Mouse (Mus musculus) kidney, postnatal 0 days (tissue): ENCODE measurements around the gene Nrbp1. TPM values are rescaled to one million over a fixed set of nuclear protein-coding genes. Genes with fewer than 3 reads are reported as not detected.

Source experiments
- ATAC-seq: fragments of 200-750 bp; cut with Nextera tagmentation; replicated peaks from 2 replicates; pipeline ENCODE4 v1.8.0; 2017; ENCODE audit warnings: low read depth, moderate number of reproducible peaks, moderate TSS enrichment, moderate library complexity; ENCODE audit not compliant: low FRiP score
- DNase-seq: peaks from one replicate; pipeline ENCODE4 v3.0.0-alpha.2; 2016; ENCODE audit warnings: low spot score
- H3K27ac ChIP-seq: fragments of 300-500 bp; sonication (generic); 2 replicates; pipeline ENCODE4 v1.5.1; 2014; ENCODE audit warnings: mild to moderate bottlenecking
- H3K27me3 ChIP-seq: fragments of 300-500 bp; sonication (generic); 2 replicates; pipeline ENCODE4 v1.6.1; 2014; ENCODE audit warnings: low read length, mixed read lengths; ENCODE audit not compliant: insufficient read depth
- H3K36me3 ChIP-seq: fragments of 300-500 bp; sonication (generic); 2 replicates; pipeline ENCODE4 v1.6.1; 2014; ENCODE audit warnings: low read length, mixed read lengths; ENCODE audit not compliant: insufficient read depth
- H3K4me1 ChIP-seq: fragments of 300-500 bp; sonication (generic); replicated peaks from 2 replicates; pipeline ENCODE4 v1.6.1; 2014; ENCODE audit warnings: antibody characterized with exemption, low read length, mixed read lengths; ENCODE audit not compliant: insufficient read depth
- H3K4me2 ChIP-seq: fragments of 300-500 bp; sonication (generic); 2 replicates; pipeline ENCODE4 v1.6.1; 2014; ENCODE audit warnings: mild to moderate bottlenecking, low read length, moderate library complexity, mixed read lengths
- H3K4me3 ChIP-seq: fragments of 300-500 bp; sonication (generic); replicated peaks from 2 replicates; pipeline ENCODE4 v1.5.1; 2014; ENCODE audit warnings: low read depth, low read length
- H3K9ac ChIP-seq: fragments of 300-500 bp; sonication (generic); 2 replicates; pipeline ENCODE4 v1.6.1; 2014; ENCODE audit warnings: low read depth, low read length
- H3K9me3 ChIP-seq: fragments of 300-500 bp; sonication (generic); replicated peaks from 2 replicates; pipeline ENCODE4 v1.6.1; 2016; ENCODE audit warnings: low read length, inconsistent platforms, mixed read lengths
- CTCF ChIP-seq: IDR thresholded peaks from 2 replicates; pipeline ENCODE4 v1.5.1; 2016; ENCODE audit warnings: antibody characterized with exemption, low read depth, mild to moderate bottlenecking, moderate library complexity
- WGBS: fragments of 180-500 bp; shearing (Covaris S2); extraction: QIAGEN DNeasy Blood & Tissue Kit; methylation state at CpG from one replicate; pipeline ENCODE4 v1.1.7; 2014; 5-methylcytosine and 5-hydroxymethylcytosine counted together
- polyA plus RNA-seq: library from polyadenylated mRNA; unstranded; fragments of >200 nt; fragmentation: Nextera tagmentation; extraction: Ambion mirVana; gene quantifications from 2 replicates; pipeline ENCODE4 v1.2.1, GENCODE M21; 2015

The Nrbp1 gene
- polyA plus RNA-seq, 1 experiment from 2014 or later: 116 TPM

DNA sequence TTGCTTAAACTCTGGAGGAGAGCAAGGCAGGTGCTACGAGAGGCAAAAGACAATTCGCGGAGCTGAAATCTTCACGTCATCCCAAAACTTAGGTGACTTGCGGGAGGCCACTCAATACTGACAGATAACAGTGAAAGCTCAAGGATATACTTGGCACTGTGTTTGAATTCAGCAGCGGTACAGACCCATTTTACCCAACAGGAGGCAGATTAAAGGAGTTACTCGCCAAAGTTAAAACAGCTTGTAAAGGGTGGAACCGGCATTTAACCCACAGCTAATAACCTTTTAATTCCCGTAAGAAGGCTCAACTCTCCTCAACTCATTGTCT lies 50.7 kb downstream of the Nrbp1 start:
- DNase-seq (no peak), ATAC-seq (no peak)
- WGBS: 4% methylated on average over 9 of the region's 9 CpGs
- H3K27ac ChIP-seq: peak overlapping the region; percentile 61; the same call in 1 of the 2 replicates
- peak overlapping the region; percentile 44; the same call in 1 of the 2 replicates for H3K9ac ChIP-seq
- H3K36me3 ChIP-seq: peaks cover under 1% of the 10 kb centered on the region; the same call in 1 of the 2 replicates
- peak overlapping the region; percentile 61 for H3K4me2 ChIP-seq
- peaks cover 14% of the 10 kb centered on the region for H3K4me1 ChIP-seq
- TF ChIP-seq CTCF: no peak
- H3K9me3 ChIP-seq: no peaks in the 10 kb centered on the region
- H3K27me3 ChIP-seq: no peaks in the 10 kb centered on the region
- H3K4me3 ChIP-seq: peak overlapping the region; percentile 44

DNA sequence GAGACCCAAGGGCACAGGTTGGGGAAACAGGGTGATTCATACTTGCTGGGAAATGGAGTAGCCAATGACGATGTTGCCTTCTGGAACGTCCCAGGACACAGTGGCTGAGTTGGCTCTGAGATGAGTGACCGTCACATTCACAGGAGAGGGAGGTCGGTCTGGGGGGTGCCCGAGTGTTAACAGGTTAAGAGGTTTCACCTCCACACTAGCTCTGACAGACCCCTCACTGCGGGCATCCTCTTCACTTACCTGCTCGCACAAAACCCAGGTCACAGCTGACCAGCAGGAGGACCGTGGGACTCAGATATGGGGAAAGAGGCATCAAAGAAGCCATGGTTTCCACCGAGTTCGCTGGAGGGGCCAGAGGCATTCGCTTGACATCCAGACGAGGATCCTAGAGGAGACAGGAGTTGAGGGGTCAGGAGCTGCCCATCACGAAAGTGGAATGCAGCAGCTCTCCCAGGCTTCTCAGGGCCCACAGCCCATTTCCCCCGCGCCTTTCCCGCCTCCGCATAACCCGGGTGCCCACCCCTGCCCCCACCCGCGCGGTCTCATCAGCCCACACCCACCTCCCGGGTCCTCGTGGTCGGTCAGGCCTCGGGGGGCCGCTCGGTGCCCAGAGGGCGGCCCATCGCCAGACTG lies 54.4 kb downstream of the Nrbp1 start:
- no peak for TF ChIP-seq CTCF
- Histone ChIP-seq H3K9me3 (no peaks in the 10 kb centered on the region), H3K4me1 (peaks cover 9% of the 10 kb centered on the region), H3K9ac (peak overlapping the region; percentile 77), H3K27ac (no peak overlapping the region), H3K4me3 (peak overlapping the region; percentile 66), H3K4me2 (peak overlapping the region; percentile 100), H3K36me3 (no peaks in the 10 kb centered on the region), H3K27me3 (no peaks in the 10 kb centered on the region)
- DNase-seq (peak; percentile 14), ATAC-seq (no peak; the same call in 1 of the 2 replicates)
- WGBS: 5% methylated on average over 28 of the region's 29 CpGs

DNA sequence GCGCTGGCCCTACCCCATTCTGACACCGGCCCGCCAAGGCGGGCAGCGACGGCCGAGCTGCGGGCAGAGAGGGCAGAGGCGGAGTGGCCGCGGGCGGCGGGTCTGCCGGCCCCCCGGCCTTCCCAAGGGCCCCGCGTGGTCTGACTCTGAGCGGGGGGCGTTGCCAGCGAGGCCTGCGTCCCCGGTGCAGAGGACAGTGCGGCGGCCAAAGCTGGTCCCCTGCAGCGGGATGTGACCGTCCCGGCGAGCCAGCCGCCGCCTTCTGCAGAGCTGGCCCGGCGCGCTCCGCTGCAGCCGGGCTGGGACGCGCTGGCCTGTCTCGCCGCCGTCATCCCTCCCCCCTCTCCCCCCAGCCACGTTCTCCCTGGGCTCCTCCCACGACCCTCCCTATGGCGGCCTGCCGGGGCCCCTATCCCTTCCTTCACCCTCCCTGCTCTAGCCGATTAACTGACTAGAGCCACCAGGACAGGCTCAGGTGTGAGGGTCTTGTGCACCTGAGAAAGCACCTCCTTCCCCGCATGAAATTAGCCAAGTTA lies 55.0 kb downstream of the Nrbp1 start, which contains the start of gene Fndc4:
TSS of gene Fndc4 (minus strand) at position 475 of the 536 bp plus-strand sequence.
- TF ChIP-seq CTCF: no peak
- H3K9me3 ChIP-seq: no peaks in the 10 kb centered on the region
- no peaks in the 10 kb centered on the region for H3K36me3 ChIP-seq
- H3K27ac ChIP-seq: no peak within 1 kb of the TSS
- peak within 1 kb of the TSS; percentile 100 for H3K4me2 ChIP-seq
- H3K27me3 ChIP-seq: no peaks in the 10 kb centered on the region
- peak; percentile 19; the same call in 1 of the 2 replicates for ATAC-seq
- H3K4me3 ChIP-seq: peak within 1 kb of the TSS; percentile 66
- DNase-seq: peak; percentile 68
- peak within 1 kb of the TSS; percentile 77 for H3K9ac ChIP-seq
- H3K4me1 ChIP-seq: peaks cover 6% of the 10 kb centered on the region; the same call in 1 of the 2 replicates
- WGBS: 0% methylated on average over 45 of the region's 46 CpGs

DNA sequence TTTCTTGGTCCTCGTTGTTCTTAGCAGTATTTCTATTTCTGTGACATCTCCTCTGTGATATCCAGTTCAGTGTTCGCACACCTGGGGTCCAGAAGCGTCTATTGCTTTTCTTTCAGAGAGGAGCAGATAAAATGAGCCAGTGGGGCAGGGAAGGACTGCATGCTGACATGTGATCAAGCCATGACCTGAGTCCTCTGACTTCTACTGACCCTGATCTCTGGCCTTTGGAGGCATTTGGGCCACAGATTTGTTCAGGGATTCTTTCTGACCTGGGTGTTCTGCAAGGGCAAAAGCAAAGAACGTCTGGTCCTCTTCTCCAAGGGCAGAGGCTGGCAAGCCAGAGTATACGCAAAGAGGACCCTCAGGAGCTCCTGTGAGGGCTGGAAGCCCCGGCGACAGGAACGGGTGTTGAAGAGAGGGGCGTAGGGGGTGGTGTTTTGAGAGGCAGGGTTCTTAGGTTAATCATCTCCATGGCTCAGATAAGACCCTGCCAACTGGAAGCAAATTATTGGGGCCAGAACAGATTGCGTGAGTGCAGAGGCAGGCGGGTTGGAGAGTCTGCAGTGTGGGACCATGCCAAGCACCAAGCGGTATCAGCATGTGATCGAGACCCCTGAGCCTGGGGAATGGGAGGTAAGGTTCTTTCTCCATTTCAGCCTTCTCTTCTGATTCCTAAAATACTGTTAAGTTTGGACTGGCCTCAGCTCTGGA lies 56.5 kb downstream of the Nrbp1 start, which contains the start of gene Gckr:
TSS of gene Gckr (plus strand) at position 397 of the 711 bp plus-strand sequence.
- no peak within 1 kb of the TSS for H3K4me3 ChIP-seq
- ATAC-seq (no peak), DNase-seq (no peak)
- TF ChIP-seq CTCF: no peak
- peaks cover 4% of the 10 kb centered on the region; the same call in 1 of the 2 replicates for H3K4me1 ChIP-seq
- peak within 1 kb of the TSS; percentile 100 for H3K4me2 ChIP-seq
- H3K9me3 ChIP-seq: no peaks in the 10 kb centered on the region
- no peak within 1 kb of the TSS for H3K27ac ChIP-seq
- 72% methylated on average over 13 of the region's 13 CpGs for WGBS
- no peak within 1 kb of the TSS for H3K9ac ChIP-seq
- no peaks in the 10 kb centered on the region for H3K36me3 ChIP-seq
- H3K27me3 ChIP-seq: no peaks in the 10 kb centered on the region

DNA sequence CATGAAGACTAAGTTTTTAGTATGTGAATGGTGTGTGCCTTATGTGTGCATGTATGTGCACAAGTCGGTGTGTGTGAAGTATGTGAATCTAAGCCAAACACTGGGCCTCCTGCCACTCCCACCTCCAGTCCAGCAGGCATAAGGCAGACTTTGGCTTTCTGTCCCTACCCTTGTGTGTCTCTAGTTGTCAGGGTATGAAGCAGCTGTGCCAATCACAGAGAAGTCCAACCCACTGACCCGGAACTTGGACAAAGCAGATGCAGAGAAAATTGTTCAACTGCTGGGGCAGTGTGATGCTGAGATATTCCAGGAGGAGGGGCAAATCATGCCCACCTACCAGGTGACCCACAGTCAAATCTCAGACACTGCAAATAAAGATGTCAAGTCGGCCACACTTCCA lies 57.3 kb downstream of the Nrbp1 start:
- Histone ChIP-seq H3K4me3 (no peak overlapping the region), H3K36me3 (no peaks in the 10 kb centered on the region), H3K4me1 (peaks cover 4% of the 10 kb centered on the region; the same call in 1 of the 2 replicates), H3K27me3 (no peaks in the 10 kb centered on the region), H3K9me3 (no peaks in the 10 kb centered on the region), H3K9ac (no peak overlapping the region), H3K4me2 (no peak overlapping the region), H3K27ac (no peak overlapping the region)
- 71% methylated on average over 3 of the region's 3 CpGs for WGBS
- no peak for ATAC-seq
- TF ChIP-seq CTCF: no peak
- DNase-seq: no peak

DNA sequence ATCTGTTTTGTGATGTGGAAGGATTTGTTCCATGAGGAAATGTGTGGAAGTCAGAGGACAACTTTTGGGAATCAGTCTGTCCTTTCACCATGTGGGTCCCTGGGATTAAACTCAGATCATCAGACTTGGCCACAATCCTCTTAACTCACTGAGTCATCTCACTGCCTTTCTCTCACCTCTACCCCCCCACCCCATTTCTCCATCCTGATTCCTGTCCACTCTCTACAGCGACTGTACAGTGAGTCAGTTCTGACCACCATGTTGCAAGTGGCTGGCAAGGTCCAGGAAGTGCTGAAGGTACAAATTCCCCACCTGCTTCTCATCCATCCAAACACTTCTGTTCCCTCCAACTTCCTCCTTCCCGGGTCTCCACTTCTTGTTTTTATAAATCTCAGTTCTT lies 57.8 kb downstream of the Nrbp1 start:
- no peak for ATAC-seq
- no peak overlapping the region for H3K27ac ChIP-seq
- WGBS: 59% methylated on average over 2 of the region's 2 CpGs
- no peaks in the 10 kb centered on the region for H3K27me3 ChIP-seq
- no peaks in the 10 kb centered on the region for H3K9me3 ChIP-seq
- peaks cover 4% of the 10 kb centered on the region; the same call in 1 of the 2 replicates for H3K4me1 ChIP-seq
- no peaks in the 10 kb centered on the region for H3K36me3 ChIP-seq
- no peak overlapping the region for H3K4me2 ChIP-seq
- H3K9ac ChIP-seq: no peak overlapping the region
- no peak overlapping the region for H3K4me3 ChIP-seq
- no peak for TF ChIP-seq CTCF
- no peak for DNase-seq

Other genes with a start within 250 kb of the Nrbp1 start
- 271 and 290 TPM in 2 replicates for gene Atraid, start 192.6 kb upstream of the Nrbp1 start, polyA plus RNA-seq
- 13.4 and 15.1 TPM in 2 replicates for gene Slc5a6, start 191.9 kb upstream of the Nrbp1 start, polyA plus RNA-seq
- gene Cad, start 186.1 kb upstream of the Nrbp1 start, polyA plus RNA-seq: 11.8 and 13.9 TPM in 2 replicates
- gene Dnajc5g, start 134.6 kb upstream of the Nrbp1 start, polyA plus RNA-seq: not detected in 2 replicates
- gene Slc30a3, start 132.6 kb upstream of the Nrbp1 start, polyA plus RNA-seq: 1.1 TPM in 2 replicates
- gene Trim54, start 124.2 kb upstream of the Nrbp1 start, polyA plus RNA-seq: not detected in 2 replicates
- 0.31 TPM in 1 of 2 replicates, not detected in the other for gene Ucn, start 102.0 kb upstream of the Nrbp1 start, polyA plus RNA-seq
- gene Mpv17, start 86.6 kb upstream of the Nrbp1 start, polyA plus RNA-seq: 45.3 and 56.0 TPM in 2 replicates
- gene Gm29609, start 61.0 kb upstream of the Nrbp1 start, polyA plus RNA-seq: 0.53 and 0.73 TPM in 2 replicates
- 42.5 and 47.6 TPM in 2 replicates for gene Gtf3c2, start 60.7 kb upstream of the Nrbp1 start, polyA plus RNA-seq
- gene Snx17, start 47.6 kb upstream of the Nrbp1 start, polyA plus RNA-seq: 122 and 134 TPM in 2 replicates
- 62.8 and 66.8 TPM in 2 replicates for gene Eif2b4, start 47.4 kb upstream of the Nrbp1 start, polyA plus RNA-seq
- 7.2 and 8.9 TPM in 2 replicates for gene Zfp513, start 38.6 kb upstream of the Nrbp1 start, polyA plus RNA-seq
- gene Ppm1g, start 20.2 kb upstream of the Nrbp1 start, polyA plus RNA-seq: 85.4 and 92.2 TPM in 2 replicates
- 0.82 and 0.92 TPM in 2 replicates for gene Gm9970, start 368 bp downstream of the Nrbp1 start, polyA plus RNA-seq
- 28.0 and 31.9 TPM in 2 replicates for gene Krtcap3, start 10.8 kb downstream of the Nrbp1 start, polyA plus RNA-seq
- gene Ift172, start 50.3 kb downstream of the Nrbp1 start, polyA plus RNA-seq: 17.4 and 20.5 TPM in 2 replicates
- gene Fndc4, start 55.2 kb downstream of the Nrbp1 start, polyA plus RNA-seq: 26.9 and 27.8 TPM in 2 replicates
- gene Gckr, start 56.6 kb downstream of the Nrbp1 start, polyA plus RNA-seq: 0.09 TPM in 1 of 2 replicates, not detected in the other
- 26.5 and 31.3 TPM in 2 replicates for gene Zfp512, start 211.6 kb downstream of the Nrbp1 start, polyA plus RNA-seq
- gene 4930548H24Rik, start 244.9 kb downstream of the Nrbp1 start, polyA plus RNA-seq: not detected in 2 replicates